Mouse (Mus musculus): Measurements from ENCODE around the gene Cdkl3. TPM values are rescaled to one million over a fixed set of nuclear protein-coding genes. Genes with fewer than 3 reads are reported as not detected.

Gene Cdkl3
- polyA plus RNA-seq, 1 experiment from 2014 or later = 10.6 TPM

GRCm38 (mm10) chr11:52073528-52074170 lies 69.6 kb downstream of the Cdkl3 start:
- Histone ChIP-seq H3K27me3 (ENCODE audit: insufficient read depth, low read length) (no peaks in the 10 kb centered on the region), H3K36me3 (ENCODE audit: insufficient read depth, low read length) (no peaks in the 10 kb centered on the region), H3K9me3 (replicated peaks; ENCODE audit: low read length) (no peaks in the 10 kb centered on the region), H3K4me2 (ENCODE audit: low read length) (no peak overlapping the region), H3K4me3 (replicated peaks; ENCODE audit: low read depth, low read length) (no peak overlapping the region), H3K27ac (no peak overlapping the region), H3K4me1 (replicated peaks; ENCODE audit: insufficient read depth, low read length) (no peaks in the 10 kb centered on the region), H3K9ac (ENCODE audit: low read depth, low read length) (no peak overlapping the region)
- no peak for ATAC-seq (replicated peaks; ENCODE audit: low FRiP score, low read depth)
- no peak for DNase-seq (ENCODE audit: low spot score)
- TF ChIP-seq CTCF (IDR thresholded peaks at IDR 0.05; ENCODE audit: low read depth) = no peak
- 74% methylated on average over 8 of the region's 8 CpGs for WGBS

- TF ChIP-seq CTCF (IDR thresholded peaks at IDR 0.05; ENCODE audit: low read depth) = no peak
- no peak overlapping the region for H3K4me3 ChIP-seq (replicated peaks; ENCODE audit: low read depth, low read length)
- DNase-seq (ENCODE audit: low spot score) (no peak), ATAC-seq (replicated peaks; ENCODE audit: low FRiP score, low read depth) (no peak)
- no peak overlapping the region for H3K27ac ChIP-seq
- H3K36me3 ChIP-seq (ENCODE audit: insufficient read depth, low read length) = no peaks in the 10 kb centered on the region
- no peaks in the 10 kb centered on the region for H3K9me3 ChIP-seq (replicated peaks; ENCODE audit: low read length)
- H3K4me1 ChIP-seq (replicated peaks; ENCODE audit: insufficient read depth, low read length) = no peaks in the 10 kb centered on the region
- no peak overlapping the region for H3K4me2 ChIP-seq (ENCODE audit: low read length)
- H3K9ac ChIP-seq (ENCODE audit: low read depth, low read length) = no peak overlapping the region
- H3K27me3 ChIP-seq (ENCODE audit: insufficient read depth, low read length) = no peaks in the 10 kb centered on the region
- 68% methylated on average over 14 of the region's 14 CpGs for WGBS
These were observed 70.8 kb downstream of the Cdkl3 start for GRCm38 (mm10) chr11:52074626-52075470.

GRCm38 (mm10) chr11:52075794-52076633 lies 72.0 kb downstream of the Cdkl3 start:
- H3K4me2 ChIP-seq (ENCODE audit: low read length) = no peak overlapping the region
- H3K9me3 ChIP-seq (replicated peaks; ENCODE audit: low read length) = no peaks in the 10 kb centered on the region
- H3K4me3 ChIP-seq (replicated peaks; ENCODE audit: low read depth, low read length) = no peak overlapping the region
- no peak overlapping the region for H3K9ac ChIP-seq (ENCODE audit: low read depth, low read length)
- no peaks in the 10 kb centered on the region for H3K36me3 ChIP-seq (ENCODE audit: insufficient read depth, low read length)
- no peak for DNase-seq (ENCODE audit: low spot score)
- H3K27ac ChIP-seq = no peak overlapping the region
- H3K27me3 ChIP-seq (ENCODE audit: insufficient read depth, low read length) = no peaks in the 10 kb centered on the region
- TF ChIP-seq CTCF (IDR thresholded peaks at IDR 0.05; ENCODE audit: low read depth) = no peak
- 49% methylated on average over 19 of the region's 19 CpGs for WGBS
- 0 out of 2 replicates have a peak, but pooled peaks have one; percentile 23 for ATAC-seq (replicated peaks; ENCODE audit: low FRiP score, low read depth)
- no peaks in the 10 kb centered on the region for H3K4me1 ChIP-seq (replicated peaks; ENCODE audit: insufficient read depth, low read length)

GRCm38 (mm10) chr11:52076742-52077352 lies 72.8 kb downstream of the Cdkl3 start:
- H3K4me3 ChIP-seq (replicated peaks; ENCODE audit: low read depth, low read length) = no peak overlapping the region
- H3K36me3 ChIP-seq (ENCODE audit: insufficient read depth, low read length) = no peaks in the 10 kb centered on the region
- ATAC-seq (replicated peaks; ENCODE audit: low FRiP score, low read depth) (no peak), DNase-seq (ENCODE audit: low spot score) (no peak)
- H3K9ac ChIP-seq (ENCODE audit: low read depth, low read length) = no peak overlapping the region
- TF ChIP-seq CTCF (IDR thresholded peaks at IDR 0.05; ENCODE audit: low read depth) = peak; percentile 28; the same call in 1 of the 2 replicates
- WGBS = 77% methylated on average over 6 of the region's 6 CpGs
- no peaks in the 10 kb centered on the region for H3K9me3 ChIP-seq (replicated peaks; ENCODE audit: low read length)
- H3K4me1 ChIP-seq (replicated peaks; ENCODE audit: insufficient read depth, low read length) = no peaks in the 10 kb centered on the region
- no peak overlapping the region for H3K27ac ChIP-seq
- no peaks in the 10 kb centered on the region for H3K27me3 ChIP-seq (ENCODE audit: insufficient read depth, low read length)
- no peak overlapping the region for H3K4me2 ChIP-seq (ENCODE audit: low read length)

- H3K36me3 ChIP-seq (ENCODE audit: insufficient read depth, low read length) = no peaks in the 10 kb centered on the region
- no peak overlapping the region for H3K27ac ChIP-seq
- no peak overlapping the region for H3K4me3 ChIP-seq (replicated peaks; ENCODE audit: low read depth, low read length)
- WGBS = 71% methylated on average over 4 of the region's 4 CpGs
- no peaks in the 10 kb centered on the region for H3K4me1 ChIP-seq (replicated peaks; ENCODE audit: insufficient read depth, low read length)
- H3K9ac ChIP-seq (ENCODE audit: low read depth, low read length) = no peak overlapping the region
- no peak for TF ChIP-seq CTCF (IDR thresholded peaks at IDR 0.05; ENCODE audit: low read depth)
- no peaks in the 10 kb centered on the region for H3K9me3 ChIP-seq (replicated peaks; ENCODE audit: low read length)
- no peaks in the 10 kb centered on the region for H3K27me3 ChIP-seq (ENCODE audit: insufficient read depth, low read length)
- H3K4me2 ChIP-seq (ENCODE audit: low read length) = no peak overlapping the region
- DNase-seq (ENCODE audit: low spot score) (no peak), ATAC-seq (replicated peaks; ENCODE audit: low FRiP score, low read depth) (peak; percentile 44; the same call in 1 of the 2 replicates)
These were observed 73.9 kb downstream of the Cdkl3 start for GRCm38 (mm10) chr11:52077939-52078338.

Measured in kidney, postnatal 0 days (tissue).